ENCODE assay signal across 14 mouse cellular contexts in genomic region chr2:168563184-168563583, GRCm38 (mm10). TPM values are rescaled to one million over a fixed set of nuclear protein-coding genes. Genes with fewer than 3 reads are reported as not detected.
A peak's percentile ranks its signal among the peaks of the same experiment; 100 is the strongest.
DNase-seq lines count a peak whose midpoint lies in the region; ATAC-seq and TF ChIP-seq lines count a peak whose summit lies in the region.
"Had no signal": no experiment of that assay in that cellular context is flagged by ENCODE, and none has a peak within 500 bp of the region (broad histone marks: within the 10 kb centered on the region; RNA-seq: fewer than 3 reads in every experiment).

No protein-coding gene starts in this region.

- H3K4me1 ChIP-seq in heart, embryonic 11.5 days (ENCODE audit: control insufficient read depth, insufficient read depth, low read length) = peaks cover 36% of the 10 kb centered on the region
- H3K4me1 ChIP-seq in liver, postnatal 0 days (ENCODE audit: insufficient read depth) = no peaks in the 10 kb centered on the region
- H3K4me1 ChIP-seq in bone marrow macrophage, adult 2 months (ENCODE audit: control insufficient read depth, insufficient read depth, low read length) = peaks cover 33% of the 10 kb centered on the region

- peak overlapping the region; percentile 41 for H3K4me2 ChIP-seq in heart, embryonic 11.5 days
- H3K4me2 ChIP-seq in liver, postnatal 0 days (ENCODE audit: low read depth, low read length) = peak overlapping the region; percentile 38
- H3K4me2 ChIP-seq: embryonic facial prominence, embryonic 12.5 days had no signal

- no peaks in the 10 kb centered on the region for H3K36me3 ChIP-seq in heart, embryonic 11.5 days (ENCODE audit: control insufficient read depth, insufficient read depth, low read length)
- H3K36me3 ChIP-seq in liver, postnatal 0 days (replicated peaks; ENCODE audit: insufficient read depth, low read length) = no peaks in the 10 kb centered on the region
- H3K36me3 ChIP-seq: embryonic facial prominence, embryonic 12.5 days; hindbrain, embryonic 10.5 days had no signal

- no peak overlapping the region for H3K4me3 ChIP-seq in heart, embryonic 11.5 days (ENCODE audit: low read depth, low read length)
- no peak overlapping the region for H3K4me3 ChIP-seq in liver, postnatal 0 days (ENCODE audit: low read depth, low read length)
- H3K4me3 ChIP-seq in bone marrow macrophage, adult 2 months (ENCODE audit: insufficient read depth, low read length) = peak overlapping the region; percentile 27
- H3K4me3 ChIP-seq: embryonic facial prominence, embryonic 12.5 days; hindbrain, embryonic 10.5 days had no signal

- 0 out of 2 replicates have a peak overlapping the region, but pooled peaks have one; percentile 22 for H3K27ac ChIP-seq in heart, embryonic 11.5 days (ENCODE audit: low read depth, low read length)
- H3K27ac ChIP-seq in liver, postnatal 0 days (ENCODE audit: low read depth) = no peak overlapping the region
- H3K27ac ChIP-seq in bone marrow macrophage, adult 2 months (ENCODE audit: insufficient read depth, low read depth, low read length) = peak overlapping the region; percentile 68
- H3K27ac ChIP-seq: embryonic facial prominence, embryonic 12.5 days had no signal

- TF ChIP-seq POLR2A in bone marrow macrophage, adult 2 months (IDR thresholded peaks at IDR 0.05; ENCODE audit: borderline replicate concordance, low read depth, low read length) = no peak

- intact Hi-C loops in heart, postnatal 25 days (cut with DNase I) = no loop called here

- H3K9ac ChIP-seq in heart, embryonic 11.5 days (ENCODE audit: low read depth, low read length) = no peak overlapping the region
- no peak overlapping the region for H3K9ac ChIP-seq in liver, postnatal 0 days (replicated peaks)
- H3K9ac ChIP-seq: embryonic facial prominence, embryonic 12.5 days had no signal

- TF ChIP-seq CTCF in liver, postnatal 0 days (IDR thresholded peaks at IDR 0.05; ENCODE audit: low read depth) = no peak
- no peak for TF ChIP-seq CTCF in bone marrow macrophage, adult 2 months (IDR thresholded peaks at IDR 0.05; ENCODE audit: low read depth, low read length)

- no peak for TF ChIP-seq EP300 in liver, postnatal 0 days (IDR thresholded peaks at IDR 0.05; ENCODE audit: low read depth)

- 0 out of 2 replicates have a peak, but pooled peaks have one; percentile 17 for ATAC-seq in heart, embryonic 11.5 days (replicated peaks; ENCODE audit: insufficient number of reproducible peaks, low FRiP score, low TSS enrichment)
- no peak for ATAC-seq in liver, postnatal 0 days
- peak; percentile 60 to 80 for ATAC-seq in hematopoietic stem cell, adult 5-6 weeks (replicated peaks in 1 of 2; ENCODE audit: insufficient read depth in 1 of 2, low FRiP score in 2 of 2, low TSS enrichment in 1 of 2, low read depth in 1 of 2, poor library complexity in 2 of 2, severe bottlenecking in 2 of 2)

- 14% methylated on average over 12 of the region's 12 CpGs for WGBS in heart, embryonic 11.5 days (ENCODE audit: insufficient replicate concordance)
- WGBS in liver, postnatal 0 days (ENCODE audit: insufficient replicate concordance) = 19% methylated on average over 12 of the region's 12 CpGs

- no peak for DNase-seq in heart, postnatal 25 days (ENCODE audit: low spot score)
- DNase-seq in liver, postnatal 0 days = no peak
- no peak for DNase-seq in liver
- no peak for DNase-seq in left cerebral cortex, adult 11 months (ENCODE audit: low spot score)
- DNase-seq in layer of hippocampus, postnatal 10 days (ENCODE audit: low spot score in 2 of 2) = no peak
- DNase-seq: adrenal gland, adult 8-10 months; cerebellum, adult 9-11 months; kidney, postnatal 25 days; lung, postnatal 14 days had no signal

- H3K27me3 ChIP-seq in heart, embryonic 11.5 days (ENCODE audit: control insufficient read depth, insufficient read depth, low read length) = peaks cover 20% of the 10 kb centered on the region
- H3K27me3 ChIP-seq in liver, postnatal 0 days (ENCODE audit: insufficient read depth, low read length) = 0 out of 2 replicates have a peak, but pooled peaks cover 12% of the 10 kb centered on the region

- H3K9me3 ChIP-seq in heart, embryonic 11.5 days (replicated peaks; ENCODE audit: control insufficient read depth, low read length) = no peaks in the 10 kb centered on the region
- no peaks in the 10 kb centered on the region for H3K9me3 ChIP-seq in liver, postnatal 0 days (ENCODE audit: low read length)
- H3K9me3 ChIP-seq: embryonic facial prominence, embryonic 12.5 days; hindbrain, embryonic 10.5 days had no signal

RNA-seq across cellular contexts. Expression of gene Nfatc2, which starts 38.3 kb away (rescaled TPM):
- 4.2 and 4.6 TPM in 2 replicates for polyA plus RNA-seq in heart, embryonic 11.5 days (2014; fragmentation: Nextera tagmentation; extraction: Ambion mirVana)
- total RNA-seq in heart, postnatal 25 days (2021) = 10 to 100 TPM; 16.7 to 20.8 TPM
- 0.11 and 0.18 TPM in 2 replicates for polyA plus RNA-seq in liver, postnatal 0 days (2015; fragmentation: Nextera tagmentation; extraction: Ambion mirVana)
- 49.4 and 61.9 TPM in 2 replicates for polyA plus RNA-seq in bone marrow macrophage, adult 2 months (2012; ENCODE audit: insufficient read depth, insufficient read length, missing spikeins)
- total RNA-seq in hematopoietic stem cell, adult 5-6 weeks (2017) = 5.6 and 9.6 TPM in 2 replicates
- total RNA-seq in layer of hippocampus, postnatal 10 days (2021) = 10 to 100 TPM; 18.6 to 20.5 TPM
